Mouse (Mus musculus): ENCODE data around the gene BC024978.

- TF ChIP-seq POLR2A (IDR thresholded peaks at IDR 0.05; ENCODE audit: borderline replicate concordance, insufficient read depth, low read length): no peak
- no peak for TF ChIP-seq CTCF (IDR thresholded peaks at IDR 0.05; ENCODE audit: borderline replicate concordance, insufficient read depth, low read depth, low read length)
Observed at GRCm38 (mm10) chr7:27219937-27220336, 24.4 kb downstream of the BC024978 start.

Measured in cerebellum, adult 2 months (tissue).